Mouse (Mus musculus): ENCODE results near the gene Htr3a. TPM values are rescaled to one million over a fixed set of nuclear protein-coding genes. Genes with fewer than 3 reads are reported as not detected.

Gene Htr3a
- polyA plus RNA-seq, 1 experiment from 2014 or later = not detected

DNA sequence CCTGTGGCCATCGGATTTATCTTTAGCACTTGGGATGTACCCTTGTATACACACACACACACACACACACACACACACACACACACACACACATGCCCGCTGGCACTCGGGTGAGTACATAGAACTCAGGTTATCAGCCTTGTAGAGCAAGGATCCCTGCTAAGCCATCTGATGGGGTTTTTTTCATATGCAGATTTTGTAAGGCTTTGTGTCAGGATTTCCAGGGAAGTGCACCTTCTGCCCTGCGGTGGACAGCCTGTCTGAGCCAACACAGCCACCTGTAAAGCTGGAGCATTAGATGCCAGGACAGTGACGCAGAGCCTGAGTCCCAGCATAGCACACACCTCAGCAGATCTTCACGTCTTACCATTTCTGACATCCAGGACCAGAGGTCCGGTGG is 21.8 kb downstream of the Htr3a start:
- H3K27ac ChIP-seq (ENCODE audit: low read depth) = no peak overlapping the region
- no peaks in the 10 kb centered on the region for H3K4me1 ChIP-seq (ENCODE audit: insufficient read depth)
- WGBS (ENCODE audit: insufficient replicate concordance) = 72% methylated on average over 7 of the region's 7 CpGs
- no peaks in the 10 kb centered on the region for H3K9me3 ChIP-seq (ENCODE audit: low read length)
- H3K4me3 ChIP-seq (ENCODE audit: low read depth, low read length) = no peak overlapping the region
- H3K27me3 ChIP-seq (ENCODE audit: insufficient read depth, low read length) = no peaks in the 10 kb centered on the region
- H3K4me2 ChIP-seq (ENCODE audit: low read depth, low read length) = no peak overlapping the region
- DNase-seq (no peak), ATAC-seq (no peak)
- TF ChIP-seq EP300 (IDR thresholded peaks at IDR 0.05; ENCODE audit: low read depth) = no peak
- TF ChIP-seq CTCF (IDR thresholded peaks at IDR 0.05; ENCODE audit: low read depth) = no peak
- H3K9ac ChIP-seq (replicated peaks) = no peak overlapping the region
- no peaks in the 10 kb centered on the region for H3K36me3 ChIP-seq (replicated peaks; ENCODE audit: insufficient read depth, low read length)

DNA sequence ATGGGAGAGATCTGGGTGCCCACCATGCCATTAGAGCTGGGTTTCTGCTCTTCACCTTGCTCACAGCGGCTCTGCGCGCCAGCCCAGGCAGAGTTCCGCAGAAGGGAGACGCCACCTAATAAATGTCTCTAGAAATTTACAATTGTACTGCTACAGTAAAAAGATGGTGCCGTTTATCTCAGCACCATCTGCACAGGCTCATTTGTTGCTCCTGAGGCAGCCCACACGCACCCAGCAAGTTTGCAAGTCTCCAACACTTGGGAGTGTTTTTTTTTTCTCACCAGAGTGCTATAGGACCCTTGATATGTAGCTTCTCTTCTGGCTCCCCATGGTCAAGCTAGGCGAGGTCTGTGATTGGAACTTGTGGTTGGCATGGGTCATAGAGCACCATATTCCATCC is 38.0 kb downstream of the Htr3a start:
- Histone ChIP-seq H3K4me1 (ENCODE audit: insufficient read depth) (no peaks in the 10 kb centered on the region), H3K27me3 (ENCODE audit: insufficient read depth, low read length) (0 out of 2 replicates have a peak, but pooled peaks cover 2% of the 10 kb centered on the region), H3K9me3 (ENCODE audit: low read length) (no peaks in the 10 kb centered on the region), H3K4me2 (ENCODE audit: low read depth, low read length) (no peak overlapping the region), H3K27ac (ENCODE audit: low read depth) (no peak overlapping the region), H3K36me3 (replicated peaks; ENCODE audit: insufficient read depth, low read length) (no peaks in the 10 kb centered on the region), H3K9ac (replicated peaks) (no peak overlapping the region), H3K4me3 (ENCODE audit: low read depth, low read length) (no peak overlapping the region)
- 79% methylated on average over 8 of the region's 8 CpGs for WGBS (ENCODE audit: insufficient replicate concordance)
- DNase-seq (no peak), ATAC-seq (no peak)
- TF ChIP-seq CTCF (IDR thresholded peaks at IDR 0.05; ENCODE audit: low read depth) = no peak
- no peak for TF ChIP-seq EP300 (IDR thresholded peaks at IDR 0.05; ENCODE audit: low read depth)

DNA sequence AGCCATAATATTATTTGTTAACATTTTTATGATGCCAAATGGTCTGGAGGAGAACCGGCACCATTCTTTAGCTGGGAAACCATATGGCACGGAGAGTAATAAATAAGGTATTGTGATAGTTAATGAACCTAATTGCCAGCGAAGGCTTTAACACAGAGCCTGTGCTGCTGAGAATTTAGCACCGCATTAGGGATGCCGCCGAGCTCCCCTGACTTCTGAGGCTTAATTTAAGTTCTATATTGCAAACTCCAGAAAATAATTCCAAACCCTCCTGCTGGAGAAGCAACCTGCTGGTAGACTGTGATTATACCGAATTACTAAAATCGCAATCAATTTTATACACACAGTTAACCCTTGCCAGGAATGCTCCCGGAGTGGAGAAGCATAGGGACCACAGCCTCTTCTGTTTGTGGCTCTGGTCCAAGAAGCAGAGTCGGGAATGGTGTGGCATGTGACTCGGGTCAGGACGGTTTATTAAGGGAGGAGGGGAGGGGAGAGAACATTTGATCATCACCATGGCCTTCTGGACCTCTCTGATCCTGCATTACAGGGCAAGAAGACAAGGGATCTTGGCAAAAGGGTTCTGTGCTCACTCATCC is 44.3 kb downstream of the Htr3a start:
- peaks cover 2% of the 10 kb centered on the region; the same call in 1 of the 2 replicates for H3K27me3 ChIP-seq (ENCODE audit: insufficient read depth, low read length)
- WGBS (ENCODE audit: insufficient replicate concordance) = 71% methylated on average over 12 of the region's 12 CpGs
- no peak overlapping the region for H3K4me3 ChIP-seq (ENCODE audit: low read depth, low read length)
- no peak overlapping the region for H3K9ac ChIP-seq (replicated peaks)
- H3K36me3 ChIP-seq (replicated peaks; ENCODE audit: insufficient read depth, low read length) = no peaks in the 10 kb centered on the region
- TF ChIP-seq EP300 (IDR thresholded peaks at IDR 0.05; ENCODE audit: low read depth) = no peak
- no peak for TF ChIP-seq CTCF (IDR thresholded peaks at IDR 0.05; ENCODE audit: low read depth)
- DNase-seq (no peak), ATAC-seq (no peak)
- H3K4me1 ChIP-seq (ENCODE audit: insufficient read depth) = no peaks in the 10 kb centered on the region
- no peaks in the 10 kb centered on the region for H3K9me3 ChIP-seq (ENCODE audit: low read length)
- H3K4me2 ChIP-seq (ENCODE audit: low read depth, low read length) = no peak overlapping the region
- H3K27ac ChIP-seq (ENCODE audit: low read depth) = no peak overlapping the region

DNA sequence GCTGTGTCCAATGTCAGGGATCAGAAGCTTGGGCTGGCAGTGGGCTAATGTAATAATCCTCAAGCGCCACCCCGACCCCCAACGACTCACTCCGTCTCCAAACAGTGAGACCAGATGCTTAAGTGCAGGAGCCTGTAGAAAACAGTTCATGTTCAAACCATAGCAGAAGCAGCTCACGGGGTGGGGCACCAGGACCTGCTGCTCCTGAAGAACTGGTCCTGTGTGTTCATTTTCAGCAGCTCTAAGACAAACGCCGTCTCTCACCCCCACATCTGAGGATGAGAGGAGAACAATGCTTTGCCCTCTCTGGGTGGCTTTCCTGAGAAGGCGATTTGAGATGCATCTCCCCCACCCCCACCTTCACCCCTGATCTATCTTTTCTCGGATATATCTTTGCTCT is 45.7 kb downstream of the Htr3a start:
- Histone ChIP-seq H3K9ac (replicated peaks) (no peak overlapping the region), H3K27me3 (ENCODE audit: insufficient read depth, low read length) (peaks cover 2% of the 10 kb centered on the region; the same call in 1 of the 2 replicates), H3K4me3 (ENCODE audit: low read depth, low read length) (no peak overlapping the region), H3K36me3 (replicated peaks; ENCODE audit: insufficient read depth, low read length) (no peaks in the 10 kb centered on the region), H3K4me2 (ENCODE audit: low read depth, low read length) (no peak overlapping the region), H3K27ac (ENCODE audit: low read depth) (no peak overlapping the region), H3K4me1 (ENCODE audit: insufficient read depth) (no peaks in the 10 kb centered on the region), H3K9me3 (ENCODE audit: low read length) (no peaks in the 10 kb centered on the region)
- 49% methylated on average over 9 of the region's 9 CpGs for WGBS (ENCODE audit: insufficient replicate concordance)
- DNase-seq (no peak), ATAC-seq (no peak)
- TF ChIP-seq EP300 (IDR thresholded peaks at IDR 0.05; ENCODE audit: low read depth) = no peak
- TF ChIP-seq CTCF (IDR thresholded peaks at IDR 0.05; ENCODE audit: low read depth) = no peak

DNA sequence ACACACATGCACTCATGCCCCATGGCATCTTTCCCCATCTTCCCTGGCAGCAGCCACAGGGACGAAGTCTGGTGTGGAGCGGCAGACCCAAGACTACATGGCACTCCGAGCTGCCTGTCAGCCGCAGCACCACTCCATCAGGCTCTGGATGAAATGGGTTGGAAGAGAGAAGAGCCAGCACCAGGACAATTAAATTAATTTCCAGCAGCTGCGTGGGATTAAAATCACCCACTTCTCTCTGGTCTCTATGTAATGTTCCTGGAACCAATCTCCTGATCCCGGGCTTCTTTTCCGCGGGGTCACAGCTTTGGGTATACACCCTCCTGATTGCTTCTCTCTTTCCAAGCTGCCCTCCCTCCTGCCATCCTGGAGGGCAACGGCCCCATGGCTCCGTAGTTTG is 49.4 kb downstream of the Htr3a start:
- no peak overlapping the region for H3K4me3 ChIP-seq (ENCODE audit: low read depth, low read length)
- TF ChIP-seq EP300 (IDR thresholded peaks at IDR 0.05; ENCODE audit: low read depth) (no peak), CTCF (IDR thresholded peaks at IDR 0.05; ENCODE audit: low read depth) (no peak)
- no peak overlapping the region for H3K9ac ChIP-seq (replicated peaks)
- no peaks in the 10 kb centered on the region for H3K4me1 ChIP-seq (ENCODE audit: insufficient read depth)
- H3K9me3 ChIP-seq (ENCODE audit: low read length) = no peaks in the 10 kb centered on the region
- WGBS (ENCODE audit: insufficient replicate concordance) = 87% methylated on average over 10 of the region's 10 CpGs
- H3K27ac ChIP-seq (ENCODE audit: low read depth) = no peak overlapping the region
- H3K27me3 ChIP-seq (ENCODE audit: insufficient read depth, low read length) = no peaks in the 10 kb centered on the region; the same call in 1 of the 2 replicates
- no peak overlapping the region for H3K4me2 ChIP-seq (ENCODE audit: low read depth, low read length)
- DNase-seq (no peak), ATAC-seq (no peak)
- H3K36me3 ChIP-seq (replicated peaks; ENCODE audit: insufficient read depth, low read length) = no peaks in the 10 kb centered on the region

DNA sequence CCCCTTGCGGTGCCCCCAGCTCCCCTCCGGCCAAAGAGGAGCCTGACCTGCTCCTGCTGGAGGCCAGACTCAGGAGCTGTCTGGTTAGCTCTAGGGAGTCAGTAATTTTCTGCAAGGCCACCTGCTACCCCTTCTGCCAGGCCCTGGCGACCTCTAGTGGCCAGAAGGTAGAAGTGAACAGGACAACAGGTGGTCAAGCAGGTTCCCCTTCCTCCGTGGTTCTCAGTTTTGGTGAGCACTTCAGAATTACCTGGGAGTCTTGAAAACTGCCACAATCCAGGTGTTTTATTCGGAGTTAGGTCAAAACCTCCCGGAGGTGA is 50.4 kb downstream of the Htr3a start:
- Histone ChIP-seq H3K27me3 (ENCODE audit: insufficient read depth, low read length) (no peaks in the 10 kb centered on the region; the same call in 1 of the 2 replicates), H3K36me3 (replicated peaks; ENCODE audit: insufficient read depth, low read length) (no peaks in the 10 kb centered on the region), H3K27ac (ENCODE audit: low read depth) (no peak overlapping the region), H3K4me3 (ENCODE audit: low read depth, low read length) (no peak overlapping the region), H3K4me1 (ENCODE audit: insufficient read depth) (no peaks in the 10 kb centered on the region), H3K9ac (replicated peaks) (no peak overlapping the region), H3K9me3 (ENCODE audit: low read length) (no peaks in the 10 kb centered on the region), H3K4me2 (ENCODE audit: low read depth, low read length) (no peak overlapping the region)
- DNase-seq (peak; percentile 74), ATAC-seq (peak; percentile 86)
- peak; percentile 95 for TF ChIP-seq CTCF (IDR thresholded peaks at IDR 0.05; ENCODE audit: low read depth)
- TF ChIP-seq EP300 (IDR thresholded peaks at IDR 0.05; ENCODE audit: low read depth) = no peak
- WGBS (ENCODE audit: insufficient replicate concordance) = 3% methylated on average over 6 of the region's 6 CpGs
